Mouse (Mus musculus): ENCODE measurements at regions not wholly inside any gene's neighbourhood (a gene's known extent, or its start where the extent isn't known, plus 50 kb on each side); places are given as distances from the start of the nearest gene placed in this dataset.

- TF ChIP-seq EP300 (IDR thresholded peaks at IDR 0.05; ENCODE audit: low read depth) = no peak
- no peak for TF ChIP-seq CTCF (IDR thresholded peaks at IDR 0.05; ENCODE audit: low read depth)
These were observed 262.1 kb downstream of the Cog6 start for GRCm38 (mm10) chr3:52754978-52755377.
